Mouse (Mus musculus): ENCODE measurements at regions not wholly inside any gene's neighbourhood (a gene's known extent, or its start where the extent isn't known, plus 50 kb on each side); places are given as distances from the start of the nearest gene placed in this dataset.

DNA sequence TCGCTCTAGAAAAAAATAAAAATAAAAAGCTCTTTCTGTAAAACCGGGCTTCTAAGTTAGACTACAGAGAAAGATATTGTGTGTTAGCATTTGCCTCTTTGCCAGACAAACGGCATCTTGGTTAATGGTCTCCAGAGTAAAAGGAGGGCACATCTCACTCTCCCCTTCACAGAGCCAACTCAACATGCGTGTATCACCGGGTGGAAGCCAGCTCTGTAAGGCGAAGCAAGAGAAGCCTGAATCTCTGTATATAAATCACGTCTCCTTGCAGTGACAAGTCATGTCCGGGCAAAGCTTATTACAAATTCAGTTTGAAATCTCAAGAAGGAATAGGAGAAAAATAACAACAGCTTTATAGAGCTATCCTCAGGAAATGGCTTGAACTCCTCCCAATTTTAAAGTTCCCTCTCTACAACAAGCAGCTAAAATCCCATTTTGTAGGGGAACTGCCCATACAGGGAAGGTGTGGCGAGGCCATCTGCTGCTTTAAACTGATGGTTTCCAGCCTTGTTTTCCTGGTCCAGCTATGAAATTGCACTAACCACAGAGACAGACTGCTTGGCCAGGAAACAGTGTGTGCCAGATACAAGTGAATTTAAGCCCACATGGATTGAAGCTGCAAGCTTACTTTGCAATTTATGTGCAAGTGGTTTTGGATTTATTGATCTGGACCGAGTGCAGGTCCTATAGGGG is 291.7 kb upstream of the Noct start:
- TF ChIP-seq CTCF (IDR thresholded peaks at IDR 0.05; ENCODE audit: control insufficient read depth, insufficient read depth, insufficient replicate concordance, low read depth, low read length): no peak
- no peak for TF ChIP-seq POLR2A (IDR thresholded peaks at IDR 0.05; ENCODE audit: control insufficient read depth, low read depth, low read length)

Measured in testis, adult 2 months (tissue).